Mouse (Mus musculus) kidney, adult 2 months (tissue): Measurements from ENCODE around the gene Otub1. TPM values are rescaled to one million over a fixed set of nuclear protein-coding genes. Genes with fewer than 3 reads are reported as not detected.

Experiments
- DNase-seq: peaks from one replicate; pipeline ENCODE4 v3.0.0; 2021
- H3K27ac ChIP-seq: fragments of 200-500 bp; 2 replicates; pipeline ENCODE4 v1.5.1; 2012; ENCODE audit warnings: low read depth, low read length, control low read depth, inconsistent platforms; ENCODE audit not compliant: insufficient read depth
- H3K27me3 ChIP-seq: fragments of 200-500 bp; replicated peaks from 2 replicates; pipeline ENCODE4 v1.6.1; 2012; ENCODE audit warnings: mild to moderate bottlenecking, moderate library complexity, low read length, inconsistent platforms; ENCODE audit not compliant: control insufficient read depth, insufficient read depth
- H3K36me3 ChIP-seq: fragments of 200-500 bp; 2 replicates; pipeline ENCODE4 v1.6.1; 2012; ENCODE audit warnings: mild to moderate bottlenecking, moderate library complexity, low read length, inconsistent platforms; ENCODE audit not compliant: control insufficient read depth, insufficient read depth
- H3K4me1 ChIP-seq: fragments of 200-500 bp; 2 replicates; pipeline ENCODE4 v1.6.1; 2011; ENCODE audit warnings: low read length; ENCODE audit not compliant: control insufficient read depth, insufficient read depth
- H3K4me3 ChIP-seq: fragments of 200-500 bp; 2 replicates; pipeline ENCODE4 v1.5.1; 2011; ENCODE audit warnings: mild to moderate bottlenecking, low read depth, low read length, control low read depth; ENCODE audit not compliant: insufficient read depth
- CTCF ChIP-seq: fragments of 200-500 bp; conservative IDR thresholded peaks from 2 replicates; pipeline ENCODE4 v1.5.1; 2011; ENCODE audit warnings: low read depth, mild to moderate bottlenecking, control low read depth, low read length, moderate library complexity, mixed read lengths; ENCODE audit not compliant: insufficient read depth, insufficient read length
- POLR2A ChIP-seq: fragments of 200-500 bp; IDR thresholded peaks from one replicate; pipeline ENCODE4 v1.6.1; 2011; ENCODE audit warnings: low read depth, low read length, control low read depth
- WGBS: fragments of 180-500 bp; shearing (Covaris S2); methylation state at CpG from one replicate; pipeline ENCODE4 v1.1.7; 2018; 5-methylcytosine and 5-hydroxymethylcytosine counted together
- polyA plus RNA-seq: library from polyadenylated mRNA; depleted of rRNA; stranded (reverse); fragments of >200 nt; gene quantifications from 2 replicates; pipeline ENCODE4 v1.2.3, GENCODE M21; 2012; rRNA removed

The Otub1 gene
- polyA plus RNA-seq, 1 experiment = 122 TPM

- Histone ChIP-seq H3K27ac (no peak overlapping the region), H3K4me1 (peaks cover 14% of the 10 kb centered on the region), H3K36me3 (no peaks in the 10 kb centered on the region), H3K4me3 (no peak overlapping the region), H3K27me3 (no peaks in the 10 kb centered on the region)
- no peak for TF ChIP-seq POLR2A
- no peak for TF ChIP-seq CTCF
- 81% methylated on average over 6 of the region's 6 CpGs for WGBS
- no peak for DNase-seq
Observed at GRCm38 (mm10) chr19:7151927-7152653, 54.0 kb downstream of the Otub1 start.

- no peaks in the 10 kb centered on the region for H3K36me3 ChIP-seq
- H3K27me3 ChIP-seq = no peaks in the 10 kb centered on the region
- no peak overlapping the region for H3K4me3 ChIP-seq
- H3K27ac ChIP-seq = no peak overlapping the region
- 78% methylated on average over 7 of the region's 7 CpGs for WGBS
- TF ChIP-seq POLR2A (no peak), CTCF (no peak)
- DNase-seq = no peak
- H3K4me1 ChIP-seq = peaks cover 14% of the 10 kb centered on the region
Observed at GRCm38 (mm10) chr19:7151300-7151926, 54.7 kb downstream of the Otub1 start.

- 64% methylated on average over 7 of the region's 7 CpGs for WGBS
- no peak overlapping the region for H3K4me3 ChIP-seq
- no peak for TF ChIP-seq POLR2A
- no peak for TF ChIP-seq CTCF
- H3K27ac ChIP-seq = no peak overlapping the region
- peaks cover 18% of the 10 kb centered on the region for H3K4me1 ChIP-seq
- no peaks in the 10 kb centered on the region for H3K27me3 ChIP-seq
- H3K36me3 ChIP-seq = no peaks in the 10 kb centered on the region
- no peak for DNase-seq
Observed at GRCm38 (mm10) chr19:7149158-7149685, 56.9 kb downstream of the Otub1 start.

- TF ChIP-seq CTCF = no peak
- TF ChIP-seq POLR2A = no peak
- no peak for DNase-seq
- H3K27ac ChIP-seq = no peak overlapping the region
- H3K36me3 ChIP-seq = no peaks in the 10 kb centered on the region
- H3K4me1 ChIP-seq = peaks cover 24% of the 10 kb centered on the region
- no peaks in the 10 kb centered on the region for H3K27me3 ChIP-seq
- WGBS = 48% methylated on average over 8 of the region's 8 CpGs
- H3K4me3 ChIP-seq = no peak overlapping the region
Observed at GRCm38 (mm10) chr19:7148541-7149085, 57.5 kb downstream of the Otub1 start.

Other genes starting within 250 kb of the Otub1 start
- gene Ppp1r14b, start 231.3 kb downstream of the Otub1 start, polyA plus RNA-seq = 48.7 and 55.3 TPM in 2 replicates
- gene Plcb3, start 229.8 kb downstream of the Otub1 start, polyA plus RNA-seq = 40.2 and 53.7 TPM in 2 replicates
- gene Fkbp2, start 225.8 kb downstream of the Otub1 start, polyA plus RNA-seq = 96.3 and 136 TPM in 2 replicates
- gene Vegfb, start 218.7 kb downstream of the Otub1 start, polyA plus RNA-seq = 82.9 and 83.0 TPM in 2 replicates
- 48.8 and 50.1 TPM in 2 replicates for gene Dnajc4, start 213.7 kb downstream of the Otub1 start, polyA plus RNA-seq
- 58.3 and 63.4 TPM in 2 replicates for gene Nudt22, start 210.2 kb downstream of the Otub1 start, polyA plus RNA-seq
- 19.3 and 22.5 TPM in 2 replicates for gene Trpt1, start 210.2 kb downstream of the Otub1 start, polyA plus RNA-seq
- 5.2 and 9.2 TPM in 2 replicates for gene Fermt3, start 186.8 kb downstream of the Otub1 start, polyA plus RNA-seq
- gene Stip1, start 166.3 kb downstream of the Otub1 start, polyA plus RNA-seq = 40.6 and 51.4 TPM in 2 replicates
- 61.7 and 67.2 TPM in 2 replicates for gene Macrod1, start 149.5 kb downstream of the Otub1 start, polyA plus RNA-seq
- gene Flrt1, start 100.6 kb downstream of the Otub1 start, polyA plus RNA-seq = 23.1 and 25.1 TPM in 2 replicates
- 3,607 and 3,750 TPM in 2 replicates for gene Cox8a, start 11.3 kb upstream of the Otub1 start, polyA plus RNA-seq
- gene Naa40, start 34.9 kb upstream of the Otub1 start, polyA plus RNA-seq = 23.7 and 26.2 TPM in 2 replicates
- gene Rcor2, start 61.0 kb upstream of the Otub1 start, polyA plus RNA-seq = 1.5 and 1.8 TPM in 2 replicates
- 85.0 and 86.5 TPM in 2 replicates for gene Mark2, start 135.5 kb upstream of the Otub1 start, polyA plus RNA-seq
- gene Spindoc, start 176.7 kb upstream of the Otub1 start, polyA plus RNA-seq = 14.0 and 15.0 TPM in 2 replicates
- 9.4 and 12.0 TPM in 2 replicates for gene 2700081O15Rik, start 211.3 kb upstream of the Otub1 start, polyA plus RNA-seq